Mouse (Mus musculus) WW6 (cell line): ENCODE results near the gene Tmem107.
"Not testable (repeated sequence)": the region's sequence is repeated elsewhere in the genome, so short reads cannot be mapped to it uniquely, and the experiment has no call there.

ENCODE experiments used
- DNase-seq: peaks from one replicate; pipeline ENCODE4 v3.0.0-alpha.2; 2013; ENCODE audit warnings: low read depth, low spot score

The Tmem107 gene

DNA sequence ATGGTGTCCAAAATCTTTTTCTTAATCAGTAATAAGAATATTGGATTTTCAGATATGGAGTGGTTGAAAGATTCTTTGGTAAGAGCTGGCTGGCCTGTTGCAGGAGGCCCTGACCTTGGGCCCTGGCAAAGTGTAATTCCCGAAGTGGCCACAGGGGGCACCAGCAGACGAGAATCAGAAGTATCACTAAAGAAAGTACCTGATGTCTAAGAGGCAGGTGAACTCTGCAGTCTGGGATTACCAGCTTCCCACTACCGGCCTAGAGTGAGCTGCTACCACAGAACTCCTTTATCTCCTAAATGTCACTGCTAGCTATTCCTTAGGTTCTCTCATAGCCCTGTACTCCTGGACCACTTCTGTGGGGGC, 21.8 kb downstream of the Tmem107 start:
- no peak for DNase-seq

- DNase-seq = no peak
Measured at GRCm38 (mm10) chr11:69092871-69093270, 22.3 kb downstream of the Tmem107 start.

DNA sequence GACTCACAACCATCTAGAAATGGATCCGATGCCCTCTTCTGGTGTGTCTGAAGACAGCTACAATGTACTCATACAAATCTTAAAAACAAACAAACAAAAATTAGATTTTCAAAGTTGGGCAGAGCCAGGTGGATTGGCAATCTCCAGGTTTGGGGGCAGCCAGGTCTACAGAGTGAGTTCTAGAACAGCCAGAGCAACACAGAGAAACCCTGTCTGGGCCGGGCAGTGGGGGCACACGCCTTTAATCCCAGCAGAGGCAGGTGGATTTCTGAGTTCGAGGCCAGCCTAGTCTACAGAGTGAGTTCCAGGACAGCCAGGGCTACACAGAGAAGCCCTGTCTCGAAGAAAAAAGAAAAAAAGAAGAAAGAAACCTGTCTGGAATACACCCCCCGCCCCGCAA, 23.2 kb downstream of the Tmem107 start:
- DNase-seq = not testable (repeated sequence)

- DNase-seq = peak; percentile 100
Measured at GRCm38 (mm10) chr11:69094697-69095429, 24.3 kb downstream of the Tmem107 start, which contains the start of gene Per1. Gene Per1 (plus strand): TSS chr11:69095217.

DNA sequence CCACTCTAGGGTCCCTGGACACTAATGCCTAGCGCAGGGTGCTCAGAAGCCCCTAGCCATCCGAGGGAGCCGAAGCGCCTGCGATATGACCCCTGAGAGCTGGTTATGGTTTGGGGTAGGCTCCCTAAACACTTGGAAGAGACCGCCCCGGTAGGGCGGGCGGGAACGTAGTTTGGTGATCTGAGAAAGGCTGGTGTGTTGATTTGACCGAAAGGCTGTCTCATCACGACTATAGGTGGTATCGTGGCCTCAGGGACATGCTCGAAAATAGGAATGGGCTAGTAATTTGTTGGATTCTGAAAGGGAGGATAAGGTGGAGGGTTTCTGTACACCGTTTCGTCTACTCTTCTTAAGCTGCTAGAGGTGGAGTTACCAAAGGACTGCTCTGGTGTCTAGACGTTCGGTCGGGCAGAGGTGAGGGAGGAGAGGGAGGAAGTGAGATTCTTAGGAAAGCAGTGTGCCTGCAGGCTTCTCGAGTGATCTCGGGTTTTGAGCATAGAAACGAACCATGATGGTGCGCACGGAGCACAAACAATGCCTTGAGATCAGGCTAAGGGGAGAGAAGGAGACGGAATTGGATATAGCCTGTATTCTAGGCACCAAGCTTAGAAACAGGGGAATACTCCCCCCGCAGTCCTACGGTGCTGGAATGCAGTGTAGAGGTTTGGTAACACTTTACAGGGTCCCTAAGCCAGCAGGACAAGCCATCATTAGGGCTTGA, 25.1 kb downstream of the Tmem107 start:
- no peak for DNase-seq

DNA sequence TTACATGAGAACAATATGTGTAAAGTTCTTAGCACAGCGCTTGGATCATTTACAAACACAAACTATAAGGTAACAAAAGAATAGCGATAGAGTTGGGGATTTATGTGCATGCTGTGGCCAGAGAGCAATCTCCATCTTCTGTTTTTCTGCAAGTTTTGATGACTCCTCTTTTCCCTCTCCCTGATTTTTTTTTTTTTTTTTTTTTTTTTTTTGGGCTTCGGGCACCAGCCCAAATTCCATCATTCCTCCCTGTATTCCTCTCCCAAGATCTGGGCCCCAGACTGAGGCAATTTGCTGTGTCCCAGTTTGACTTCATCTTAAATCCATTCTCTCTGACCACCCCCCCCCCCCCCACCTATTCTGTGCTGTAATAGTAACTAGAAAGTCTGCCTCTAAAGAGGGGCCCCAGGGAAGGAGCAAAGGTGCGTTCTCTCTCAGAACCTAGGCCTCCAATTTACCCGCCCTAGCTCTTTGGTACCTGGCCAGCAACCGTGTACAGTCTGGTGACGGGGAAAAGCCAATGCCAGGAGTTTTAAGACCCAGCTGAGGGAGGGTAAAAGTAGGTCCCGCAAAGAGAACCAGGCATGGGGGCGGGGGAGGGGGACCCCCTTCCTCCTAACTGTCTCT, 25.9 kb downstream of the Tmem107 start:
- no peak for DNase-seq

DNA sequence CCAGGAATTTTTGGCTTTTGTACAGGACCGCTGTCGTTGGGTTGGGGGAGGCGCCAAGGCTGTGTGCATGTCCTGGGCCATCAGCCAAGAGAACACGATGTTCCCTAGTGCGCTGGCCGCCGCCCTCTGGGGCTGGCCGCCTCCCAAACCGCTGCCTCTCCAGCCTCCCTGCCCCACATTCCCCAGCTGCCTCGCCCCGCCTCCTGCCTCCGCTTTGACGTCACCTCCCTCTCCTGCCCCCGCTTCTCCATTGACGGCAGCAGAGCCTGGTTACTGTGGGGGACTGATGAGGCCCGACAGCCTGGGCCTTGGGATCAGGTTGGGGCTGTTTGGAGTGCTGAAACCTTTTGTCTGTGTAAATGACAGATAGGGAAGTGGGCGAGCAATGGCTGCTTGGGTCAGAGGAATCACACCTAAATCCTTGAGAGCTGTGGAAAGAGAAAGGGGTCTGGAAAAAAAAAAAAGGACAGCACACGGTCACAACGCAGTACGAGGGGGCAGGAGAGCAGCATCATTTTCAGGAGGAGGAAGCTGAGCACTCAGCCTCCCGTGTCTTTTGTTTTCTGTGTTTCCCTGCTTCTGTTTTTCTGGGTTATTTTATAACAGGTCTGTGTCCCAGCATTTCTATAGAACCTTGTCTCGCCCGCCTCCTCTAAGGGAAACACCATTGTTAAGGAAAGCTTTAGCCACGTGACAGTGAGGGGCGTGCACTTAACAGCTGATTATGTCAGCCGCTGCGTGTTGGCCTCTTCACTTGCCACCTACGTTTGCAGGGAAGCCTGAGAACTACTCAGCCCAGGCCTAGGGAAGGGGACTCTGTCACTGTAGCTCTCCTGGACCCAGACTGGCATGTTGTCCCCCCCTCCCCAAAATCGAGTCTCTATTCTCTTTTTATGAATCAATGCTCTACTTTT, 26.6 kb downstream of the Tmem107 start:
- no peak for DNase-seq

DNA sequence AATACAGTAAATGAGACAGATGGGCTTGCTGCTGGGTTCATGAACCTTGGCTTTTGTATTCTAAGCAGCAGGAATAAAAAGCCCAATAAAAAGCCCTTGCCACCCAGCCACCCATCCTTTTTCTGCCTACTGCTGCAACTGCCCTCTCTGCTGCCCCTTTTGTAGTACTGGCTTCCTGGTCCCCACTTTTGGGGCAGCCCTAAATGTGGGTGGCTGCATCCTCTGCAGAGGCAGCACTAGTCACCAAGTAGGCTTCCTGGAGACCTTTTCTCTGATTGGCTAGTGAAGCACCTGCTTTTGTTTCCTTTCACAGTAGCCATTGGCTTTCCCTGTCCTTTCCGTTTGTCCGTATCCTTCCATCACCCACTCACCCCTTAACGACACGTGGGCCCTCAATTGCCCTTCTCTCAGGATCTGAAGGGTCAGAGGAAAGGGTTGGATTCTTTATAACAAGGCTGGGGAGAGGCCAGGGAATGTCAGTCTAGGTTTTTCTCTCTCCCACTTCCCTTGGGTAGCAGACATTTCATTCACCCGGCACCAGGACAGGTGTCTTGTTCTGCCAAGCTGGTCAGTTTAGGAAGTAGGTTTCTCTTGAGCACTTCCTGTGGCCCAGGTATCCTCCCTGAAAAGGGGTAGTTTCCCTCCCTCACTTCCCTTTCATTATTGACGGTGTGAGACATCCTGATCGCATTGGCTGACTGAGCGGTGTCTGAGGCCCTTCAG, 27.6 kb downstream of the Tmem107 start:
- no peak for DNase-seq

DNA sequence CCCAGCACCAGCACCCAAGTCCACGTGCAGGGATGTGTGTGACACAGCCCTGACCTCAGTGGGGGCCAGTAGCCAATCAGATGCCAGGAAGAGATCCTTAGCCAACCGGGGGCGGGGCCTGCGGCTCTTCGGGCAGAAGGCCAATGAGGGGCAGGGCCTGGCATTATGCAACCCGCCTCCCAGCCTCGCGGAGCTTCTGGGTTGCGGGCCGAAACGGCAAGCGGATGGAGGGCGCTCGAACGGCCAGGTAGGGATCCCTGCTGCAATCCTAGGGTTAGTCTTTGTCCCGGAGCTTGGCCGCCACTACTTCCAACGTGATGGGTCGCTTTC, 28.1 kb downstream of the Tmem107 start:
- DNase-seq = no peak

DNA sequence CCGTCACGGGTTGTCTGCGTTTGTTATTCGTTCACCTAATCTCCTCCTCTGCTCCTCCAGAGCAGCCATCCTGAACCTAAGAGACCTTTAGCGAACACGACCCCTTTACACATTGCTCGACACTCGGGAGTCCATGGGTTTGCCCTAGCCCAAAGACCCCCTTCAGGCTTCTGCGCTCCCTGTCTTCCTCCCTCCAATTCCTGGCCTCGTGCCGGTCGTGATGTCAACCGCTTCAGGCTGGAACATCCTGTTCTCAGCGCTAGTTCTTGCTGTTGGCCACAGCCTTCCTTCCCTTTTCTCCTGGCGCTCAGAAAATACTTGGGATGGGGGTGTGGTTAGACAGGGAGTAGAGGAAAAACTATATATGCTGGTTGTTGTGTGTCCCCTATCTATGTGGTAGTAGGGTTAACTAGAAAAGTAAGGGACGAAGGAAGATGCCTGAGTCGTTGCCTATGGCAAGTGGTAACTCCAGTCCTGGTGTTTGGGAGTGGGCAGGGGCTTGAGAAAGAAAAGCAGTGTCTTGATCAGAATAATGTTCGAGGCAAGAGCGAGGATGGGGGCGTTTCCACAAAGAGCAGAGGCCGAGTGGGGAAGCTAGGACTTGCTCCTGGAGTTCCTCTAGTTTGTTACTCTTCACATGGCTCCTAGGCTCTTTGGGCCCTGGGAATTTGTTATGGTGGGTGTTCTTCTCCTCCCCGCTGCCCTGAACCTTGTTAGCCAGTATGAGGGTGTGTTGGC, 28.7 kb downstream of the Tmem107 start:
- no peak for DNase-seq

GRCm38 (mm10) chr11:69099915-69100345, 29.3 kb downstream of the Tmem107 start:
- no peak for DNase-seq

DNA sequence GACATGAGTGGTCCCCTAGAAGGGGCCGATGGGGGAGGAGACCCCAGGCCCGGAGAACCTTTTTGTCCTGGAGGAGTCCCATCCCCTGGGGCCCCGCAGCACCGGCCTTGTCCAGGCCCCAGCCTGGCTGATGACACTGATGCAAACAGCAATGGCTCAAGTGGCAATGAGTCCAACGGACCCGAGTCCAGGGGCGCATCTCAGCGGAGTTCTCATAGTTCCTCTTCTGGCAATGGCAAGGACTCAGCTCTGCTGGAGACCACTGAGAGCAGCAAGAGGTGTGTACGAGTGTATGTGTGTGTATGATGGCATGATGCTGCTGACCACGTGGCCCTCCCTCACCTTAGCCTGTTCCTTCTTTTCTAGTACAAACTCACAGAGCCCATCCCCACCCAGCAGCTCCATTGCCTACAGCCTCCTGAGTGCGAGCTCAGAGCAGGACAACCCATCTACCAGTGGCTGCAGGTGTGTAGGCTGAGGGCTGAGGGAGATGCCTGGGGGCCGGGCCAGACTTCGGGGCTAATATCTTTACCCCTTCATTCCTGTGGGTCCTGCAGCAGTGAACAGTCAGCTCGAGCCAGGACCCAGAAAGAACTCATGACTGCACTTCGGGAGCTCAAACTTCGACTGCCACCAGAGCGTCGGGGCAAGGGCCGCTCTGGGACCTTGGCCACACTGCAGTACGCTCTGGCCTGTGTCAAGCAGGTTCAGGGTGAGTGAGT, 30.2 kb downstream of the Tmem107 start:
- DNase-seq = no peak

DNA sequence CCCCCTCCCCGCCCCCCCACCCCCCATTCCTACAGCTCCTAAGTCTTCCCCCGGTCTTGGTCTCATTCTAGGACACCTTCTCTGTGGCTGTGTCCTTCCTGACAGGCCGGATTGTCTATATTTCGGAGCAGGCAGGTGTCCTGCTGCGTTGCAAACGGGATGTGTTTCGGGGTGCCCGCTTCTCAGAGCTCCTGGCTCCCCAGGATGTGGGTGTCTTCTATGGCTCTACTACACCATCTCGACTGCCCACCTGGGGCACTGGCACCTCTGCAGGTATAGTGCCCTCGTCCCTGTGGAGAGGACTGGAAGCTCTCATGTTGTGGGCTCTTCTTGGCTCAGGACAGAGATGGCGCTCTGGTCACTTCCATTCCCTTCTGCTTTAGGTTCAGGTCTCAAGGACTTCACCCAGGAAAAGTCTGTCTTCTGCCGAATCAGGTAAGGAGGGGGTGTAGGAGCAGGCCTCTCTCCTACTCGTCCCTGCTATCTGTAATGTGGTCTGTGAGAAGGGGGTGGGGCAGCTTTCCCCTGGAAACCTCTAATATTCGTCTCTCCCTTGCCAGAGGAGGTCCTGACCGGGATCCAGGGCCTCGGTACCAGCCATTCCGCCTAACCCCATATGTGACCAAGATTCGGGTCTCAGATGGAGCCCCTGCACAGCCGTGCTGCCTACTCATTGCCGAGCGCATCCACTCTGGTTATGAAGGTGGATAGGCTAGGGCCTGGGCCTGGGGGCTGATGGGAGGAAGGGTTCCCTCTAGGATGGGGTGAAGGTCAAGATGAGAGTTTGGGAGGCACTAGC, 31.2 kb downstream of the Tmem107 start:
- DNase-seq = no peak

DNA sequence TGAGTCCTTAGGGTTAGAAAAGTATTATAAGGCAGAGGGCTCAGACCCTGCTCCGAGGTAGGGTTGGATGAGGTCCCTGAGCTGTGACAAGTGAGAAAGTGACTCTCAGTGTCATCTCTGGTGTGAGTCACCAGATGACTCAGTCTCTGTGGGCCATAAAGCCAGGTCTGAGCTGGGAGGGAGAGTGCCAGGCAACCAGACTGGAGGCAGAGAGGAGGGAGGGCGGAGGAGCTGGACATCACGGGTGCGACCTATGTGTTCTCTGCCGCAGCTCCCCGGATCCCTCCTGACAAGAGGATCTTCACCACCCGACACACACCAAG, 31.8 kb downstream of the Tmem107 start:
- DNase-seq = no peak

DNA sequence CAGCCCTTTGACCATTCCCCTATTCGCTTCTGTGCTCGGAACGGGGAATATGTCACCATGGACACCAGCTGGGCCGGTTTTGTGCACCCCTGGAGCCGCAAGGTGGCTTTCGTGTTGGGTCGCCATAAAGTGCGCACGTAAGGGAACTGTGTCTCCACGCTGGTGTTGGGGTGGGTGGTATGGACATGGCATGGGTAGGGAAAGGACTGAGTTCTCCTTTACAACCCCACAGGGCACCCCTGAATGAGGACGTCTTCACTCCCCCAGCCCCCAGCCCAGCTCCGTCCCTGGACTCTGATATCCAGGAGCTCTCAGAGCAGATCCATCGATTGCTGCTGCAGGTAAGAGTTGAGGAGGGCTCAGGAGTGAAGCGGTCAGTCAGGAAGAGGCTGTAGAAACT, 32.5 kb downstream of the Tmem107 start:
- DNase-seq = no peak

- DNase-seq = no peak
Measured at GRCm38 (mm10) chr11:69103531-69104435, 33.2 kb downstream of the Tmem107 start.

DNA sequence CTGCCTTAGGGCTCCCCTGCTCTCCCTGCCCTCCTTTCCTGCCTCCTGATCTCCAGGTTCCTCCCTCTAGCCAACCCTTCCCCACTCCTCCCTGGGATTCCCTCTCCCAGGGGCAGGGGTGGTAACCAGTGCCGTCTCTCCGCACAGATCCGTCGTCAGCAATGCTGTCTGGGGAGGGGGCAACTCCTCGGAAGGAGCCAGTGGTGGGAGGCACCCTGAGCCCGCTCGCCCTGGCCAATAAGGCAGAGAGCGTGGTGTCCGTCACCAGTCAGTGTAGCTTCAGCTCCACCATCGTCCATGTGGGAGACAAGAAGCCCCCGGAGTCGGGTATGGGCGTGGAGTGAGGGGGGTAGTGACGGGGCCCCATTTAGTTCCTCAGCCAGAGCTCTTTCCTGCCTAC, 33.9 kb downstream of the Tmem107 start:
- no peak for DNase-seq

DNA sequence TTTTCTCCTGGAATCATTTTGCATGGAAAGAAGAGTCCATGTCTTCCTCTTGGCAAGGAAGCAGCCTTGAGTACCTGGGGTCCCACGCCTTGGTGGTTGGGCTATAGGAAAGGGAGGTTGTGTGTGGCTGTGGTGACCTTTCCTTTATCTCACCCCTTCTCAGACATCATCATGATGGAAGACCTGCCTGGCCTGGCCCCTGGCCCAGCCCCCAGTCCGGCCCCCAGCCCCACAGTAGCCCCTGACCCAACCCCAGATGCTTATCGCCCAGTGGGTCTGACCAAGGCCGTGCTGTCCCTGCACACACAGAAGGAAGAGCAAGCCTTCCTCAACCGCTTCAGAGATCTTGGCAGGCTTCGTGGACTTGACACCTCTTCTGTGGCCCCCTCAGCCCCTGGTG, 34.6 kb downstream of the Tmem107 start:
- no peak for DNase-seq
